Mouse (Mus musculus) forebrain, postnatal 0 days (tissue): ENCODE measurements at regions not wholly inside any gene's neighbourhood (a gene's known extent, or its start where the extent isn't known, plus 50 kb on each side); places are given as distances from the start of the nearest gene placed in this dataset.

Experiments
- ATAC-seq: fragments of 200-750 bp; cut with Nextera tagmentation; 2 replicates; pipeline ENCODE4 v1.8.0; 2017; ENCODE audit warnings: mild to moderate bottlenecking, moderate library complexity
- DNase-seq: peaks from one replicate; pipeline ENCODE4 v3.0.0-alpha.2; 2015
- H3K27ac ChIP-seq: fragments of 300-500 bp; sonication (generic); 2 replicates; pipeline ENCODE4 v1.5.1; 2014; ENCODE audit warnings: low read depth, mild to moderate bottlenecking, antibody characterized with exemption, low read length, moderate library complexity, mixed read lengths
- H3K27me3 ChIP-seq: fragments of 300-500 bp; sonication (generic); 2 replicates; pipeline ENCODE4 v1.6.1; 2014; ENCODE audit warnings: mild to moderate bottlenecking, low read length, mixed read lengths; ENCODE audit not compliant: insufficient read depth
- H3K36me3 ChIP-seq: fragments of 300-500 bp; sonication (generic); 2 replicates; pipeline ENCODE4 v1.6.1; 2014; ENCODE audit warnings: mild to moderate bottlenecking, moderate library complexity; ENCODE audit not compliant: insufficient read depth
- H3K4me1 ChIP-seq: fragments of 300-500 bp; sonication (generic); 2 replicates; pipeline ENCODE4 v1.6.1; 2014; ENCODE audit warnings: antibody characterized with exemption; ENCODE audit not compliant: insufficient read depth
- H3K4me2 ChIP-seq: fragments of 300-500 bp; sonication (generic); 2 replicates; pipeline ENCODE4 v1.6.1; 2014; ENCODE audit warnings: low read depth, mild to moderate bottlenecking, moderate library complexity
- H3K4me3 ChIP-seq: fragments of 300-500 bp; sonication (generic); 2 replicates; pipeline ENCODE4 v1.5.1; 2014; ENCODE audit warnings: low read depth, low read length, mixed read lengths
- H3K9ac ChIP-seq: fragments of 300-500 bp; sonication (generic); 2 replicates; pipeline ENCODE4 v1.6.1; 2014; ENCODE audit warnings: mild to moderate bottlenecking
- H3K9me3 ChIP-seq: fragments of 300-500 bp; sonication (generic); 2 replicates; pipeline ENCODE4 v1.6.1; 2016; ENCODE audit warnings: low read length
- CTCF ChIP-seq: sonication (generic); IDR thresholded peaks from 2 replicates; pipeline ENCODE4 v1.5.1; 2016; ENCODE audit warnings: antibody characterized with exemption, control low read depth, low read depth
- WGBS: fragments of 180-500 bp; shearing (Covaris S2); extraction: QIAGEN DNeasy Blood & Tissue Kit; methylation state at CpG from one replicate; pipeline ENCODE4 v1.1.7; 2014; 5-methylcytosine and 5-hydroxymethylcytosine counted together

- no peaks in the 10 kb centered on the region for H3K9me3 ChIP-seq
- DNase-seq (no peak), ATAC-seq (no peak)
- H3K4me1 ChIP-seq = no peaks in the 10 kb centered on the region; the same call in 1 of the 2 replicates
- peaks cover 3% of the 10 kb centered on the region; the same call in 1 of the 2 replicates for H3K36me3 ChIP-seq
- H3K4me2 ChIP-seq = no peak overlapping the region
- H3K27ac ChIP-seq = no peak overlapping the region
- TF ChIP-seq CTCF = no peak
- H3K27me3 ChIP-seq = no peaks in the 10 kb centered on the region
- 73% methylated on average over 2 of the region's 2 CpGs for WGBS
- no peak overlapping the region for H3K9ac ChIP-seq
- no peak overlapping the region for H3K4me3 ChIP-seq
Observed at GRCm38 (mm10) chr1:137955139-137955538, 220.4 kb downstream of the Ptprc start.

DNA sequence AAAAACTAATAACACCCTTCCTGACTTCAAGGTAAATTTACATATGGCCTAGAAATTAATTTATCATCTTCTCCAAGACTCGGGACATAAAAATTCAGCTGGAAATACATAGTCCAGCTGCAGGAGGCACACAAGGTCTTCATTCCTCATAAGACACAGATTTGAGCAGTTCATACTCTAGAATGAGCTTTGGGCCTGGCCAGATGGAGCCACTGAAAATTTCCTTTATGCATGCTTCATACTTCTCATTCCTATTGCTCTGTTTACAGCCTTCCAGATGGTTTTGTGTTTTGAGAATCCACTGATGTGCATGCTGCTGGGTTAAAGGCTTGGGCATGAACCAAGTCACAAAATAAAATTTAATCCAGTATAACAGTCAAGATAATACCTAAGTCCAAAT, 222.1 kb downstream of the Ptprc start:
- no peak overlapping the region for H3K27ac ChIP-seq
- H3K36me3 ChIP-seq = peaks cover 3% of the 10 kb centered on the region; the same call in 1 of the 2 replicates
- no peak overlapping the region for H3K9ac ChIP-seq
- ATAC-seq (no peak), DNase-seq (no peak)
- TF ChIP-seq CTCF = no peak
- H3K27me3 ChIP-seq = no peaks in the 10 kb centered on the region
- no peaks in the 10 kb centered on the region; the same call in 1 of the 2 replicates for H3K4me1 ChIP-seq
- WGBS = 84% methylated on average over 1 of the region's 1 CpGs
- no peaks in the 10 kb centered on the region for H3K9me3 ChIP-seq
- H3K4me2 ChIP-seq = no peak overlapping the region
- no peak overlapping the region for H3K4me3 ChIP-seq

DNA sequence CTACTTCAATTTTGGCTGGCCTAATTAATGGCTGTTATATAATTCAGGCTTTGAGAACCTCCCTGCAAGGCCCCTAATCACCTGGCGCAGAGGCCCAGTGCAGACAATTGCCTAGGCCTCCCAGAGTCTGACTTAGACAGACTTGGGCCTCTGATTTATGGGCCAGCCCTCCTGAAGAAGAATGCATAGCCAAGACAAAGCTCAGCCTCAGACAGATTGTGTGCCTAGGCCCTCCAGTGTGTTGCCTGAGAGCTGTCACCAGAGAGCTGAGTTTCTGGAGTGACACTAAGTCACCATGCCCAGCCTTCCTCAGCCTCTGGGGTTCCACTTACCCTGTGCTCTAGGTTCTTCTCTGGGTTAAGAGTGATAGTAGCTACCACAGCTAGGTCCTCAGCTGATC, 222.7 kb downstream of the Ptprc start:
- Histone ChIP-seq H3K9ac (no peak overlapping the region), H3K4me3 (no peak overlapping the region), H3K27me3 (no peaks in the 10 kb centered on the region), H3K27ac (peak overlapping the region; percentile 21; the same call in 1 of the 2 replicates), H3K9me3 (no peaks in the 10 kb centered on the region), H3K4me2 (no peak overlapping the region), H3K4me1 (no peaks in the 10 kb centered on the region; the same call in 1 of the 2 replicates), H3K36me3 (peaks cover 3% of the 10 kb centered on the region; the same call in 1 of the 2 replicates)
- 21% methylated on average over 1 of the region's 1 CpGs for WGBS
- DNase-seq (no peak), ATAC-seq (no peak)
- no peak for TF ChIP-seq CTCF

GRCm38 (mm10) chr1:137947900-137948299, 227.6 kb downstream of the Ptprc start:
- H3K9me3 ChIP-seq = no peaks in the 10 kb centered on the region
- no peak for DNase-seq
- H3K4me3 ChIP-seq = no peak overlapping the region
- H3K27ac ChIP-seq = no peak overlapping the region
- no peak overlapping the region for H3K4me2 ChIP-seq
- no peak for ATAC-seq
- TF ChIP-seq CTCF = no peak
- no peak overlapping the region for H3K9ac ChIP-seq
- peaks cover 11% of the 10 kb centered on the region; the same call in 1 of the 2 replicates for H3K36me3 ChIP-seq
- WGBS = 67% methylated on average over 1 of the region's 1 CpGs
- no peaks in the 10 kb centered on the region; the same call in 1 of the 2 replicates for H3K4me1 ChIP-seq
- H3K27me3 ChIP-seq = no peaks in the 10 kb centered on the region

GRCm38 (mm10) chr1:137941776-137942522, 233.6 kb downstream of the Ptprc start:
- no peak for DNase-seq
- Histone ChIP-seq H3K36me3 (peaks cover 7% of the 10 kb centered on the region; the same call in 1 of the 2 replicates), H3K9ac (no peak overlapping the region), H3K27me3 (no peaks in the 10 kb centered on the region), H3K9me3 (no peaks in the 10 kb centered on the region), H3K4me2 (no peak overlapping the region), H3K4me3 (no peak overlapping the region), H3K27ac (peak overlapping the region; percentile 60), H3K4me1 (peaks cover 7% of the 10 kb centered on the region; the same call in 1 of the 2 replicates)
- WGBS = 63% methylated on average over 11 of the region's 11 CpGs
- ATAC-seq = peak; percentile 62
- TF ChIP-seq CTCF = no peak

DNA sequence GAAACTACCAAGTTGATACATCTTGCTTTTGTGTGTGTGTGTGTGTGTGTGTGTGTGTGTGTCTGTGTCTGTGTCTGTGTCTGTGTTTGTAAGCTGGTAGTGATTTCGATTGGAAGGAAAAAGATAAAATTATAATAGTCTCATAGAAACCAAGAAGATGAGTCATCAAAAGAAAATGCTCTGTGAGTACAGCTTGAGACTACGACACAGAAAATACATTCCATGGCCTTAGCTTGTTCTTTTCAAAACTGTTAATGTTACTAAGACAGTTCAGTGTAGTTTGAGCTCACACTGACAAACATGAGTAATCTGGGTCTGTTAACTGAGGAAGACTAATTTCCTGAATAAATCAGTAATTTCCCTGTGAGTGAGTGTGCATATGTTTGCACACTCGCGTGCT, 239.8 kb downstream of the Ptprc start:
- Histone ChIP-seq H3K9me3 (no peaks in the 10 kb centered on the region), H3K4me3 (no peak overlapping the region), H3K9ac (no peak overlapping the region), H3K4me2 (no peak overlapping the region), H3K36me3 (peaks cover 20% of the 10 kb centered on the region; the same call in 1 of the 2 replicates), H3K27ac (no peak overlapping the region), H3K4me1 (no peaks in the 10 kb centered on the region), H3K27me3 (no peaks in the 10 kb centered on the region)
- WGBS = 74% methylated on average over 4 of the region's 4 CpGs
- no peak for DNase-seq
- TF ChIP-seq CTCF = no peak
- no peak for ATAC-seq

DNA sequence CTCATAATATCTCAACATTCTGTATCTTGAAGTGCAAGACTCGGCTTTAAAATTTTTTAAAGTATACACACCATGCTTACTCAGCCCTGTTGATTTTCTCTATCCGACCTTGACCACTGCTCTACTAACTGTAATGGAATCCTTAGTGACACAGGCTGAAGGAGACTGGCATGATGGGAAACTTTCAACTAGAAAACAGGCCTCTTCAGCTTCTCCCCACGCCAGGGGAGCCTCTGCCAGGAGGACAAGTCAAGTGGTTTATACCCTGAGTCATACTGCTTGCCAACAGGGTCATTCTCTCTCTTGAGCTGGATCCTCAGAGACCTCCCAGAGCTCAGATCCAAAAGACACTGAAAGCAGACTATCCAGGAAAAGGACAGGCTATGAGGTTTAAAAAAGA, 245.7 kb downstream of the Ptprc start:
- WGBS = 78% methylated on average over 3 of the region's 3 CpGs
- no peak for ATAC-seq

More for the DNA sequence above, 245.7 kb downstream of the Ptprc start:
- DNase-seq = no peak
- Histone ChIP-seq H3K4me2 (no peak overlapping the region), H3K4me1 (0 out of 2 replicates have a peak, but pooled peaks cover 16% of the 10 kb centered on the region), H3K9ac (no peak overlapping the region), H3K27ac (peak overlapping the region; percentile 31; the same call in 1 of the 2 replicates), H3K4me3 (no peak overlapping the region), H3K9me3 (no peaks in the 10 kb centered on the region), H3K27me3 (no peaks in the 10 kb centered on the region), H3K36me3 (peaks cover 20% of the 10 kb centered on the region; the same call in 1 of the 2 replicates)
- TF ChIP-seq CTCF = no peak
